ENCODE assay signal across 14 mouse cellular contexts in the genomic region with DNA sequence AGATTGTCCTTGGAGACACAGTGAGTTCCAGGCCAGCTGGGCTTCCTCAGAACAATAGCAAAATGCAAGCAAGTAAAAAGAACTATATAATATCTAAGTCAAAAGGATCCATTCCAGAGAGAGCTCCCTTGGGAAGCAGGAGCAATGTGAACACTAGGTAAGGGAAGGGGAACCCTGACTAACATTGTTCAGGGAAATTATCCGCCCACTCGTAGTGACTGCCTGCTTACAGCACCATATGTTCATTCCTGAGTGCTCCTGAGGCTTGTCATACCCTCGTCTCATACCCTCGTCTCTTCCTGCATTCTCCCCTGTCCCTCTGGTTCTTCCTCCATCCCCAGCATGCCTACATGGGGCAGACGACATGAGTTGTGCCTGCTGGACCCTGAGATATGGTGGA.
"Had no signal": no experiment of that assay in that cellular context is flagged by ENCODE, and none has a peak within 500 bp of the region (broad histone marks: within the 10 kb centered on the region; RNA-seq: fewer than 3 reads in every experiment).

No protein-coding gene starts in this region.

- H3K4me2 ChIP-seq: liver, embryonic 11.5 days; lung, embryonic 14.5 days; midbrain, embryonic 12.5 days; neural tube, embryonic 12.5 days; stomach, embryonic 15.5 days had no signal

- H3K36me3 ChIP-seq: midbrain, embryonic 10.5 days; midbrain, embryonic 12.5 days; neural tube, embryonic 12.5 days; stomach, embryonic 15.5 days had no signal

- H3K4me3 ChIP-seq: midbrain, embryonic 10.5 days; midbrain, embryonic 12.5 days; neural tube, embryonic 12.5 days; stomach, embryonic 15.5 days had no signal

- H3K27me3 ChIP-seq: neural tube, embryonic 12.5 days; stomach, embryonic 15.5 days had no signal

- DNase-seq: lung, adult 18-20 months; lung, embryonic 14.5 days; lung, postnatal 10 days; lung, postnatal 4 days; midbrain, embryonic 14.5 days; right cerebral cortex, postnatal 25 days; thymus, adult 18-20 months; thymus, postnatal 25 days; thymus, postnatal 4 days had no signal
